Mouse (Mus musculus): ENCODE data around the gene Inpp4a.

The Inpp4a gene

DNA sequence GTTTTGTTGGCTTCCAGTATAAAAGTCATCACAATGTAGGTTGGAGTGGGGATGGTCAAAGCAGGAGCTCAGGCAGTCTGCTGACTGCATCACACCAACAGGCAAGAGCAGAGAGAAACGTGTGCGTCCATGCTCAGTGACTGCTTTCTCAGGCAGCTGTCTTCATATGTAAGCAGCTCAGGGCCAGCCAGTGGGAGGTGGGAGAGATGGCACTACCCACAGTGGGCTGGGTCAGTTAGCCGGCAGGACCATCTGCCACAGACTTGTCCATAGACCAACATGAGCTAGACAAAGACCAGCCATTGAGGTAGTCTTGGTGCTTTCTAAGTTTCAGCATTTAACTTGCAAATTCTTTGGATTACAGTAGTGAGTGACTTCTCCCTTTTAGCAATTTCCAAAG, 56.6 kb downstream of the Inpp4a start:
- WGBS, result 53% methylated on average over 3 of the region's 3 CpGs

DNA sequence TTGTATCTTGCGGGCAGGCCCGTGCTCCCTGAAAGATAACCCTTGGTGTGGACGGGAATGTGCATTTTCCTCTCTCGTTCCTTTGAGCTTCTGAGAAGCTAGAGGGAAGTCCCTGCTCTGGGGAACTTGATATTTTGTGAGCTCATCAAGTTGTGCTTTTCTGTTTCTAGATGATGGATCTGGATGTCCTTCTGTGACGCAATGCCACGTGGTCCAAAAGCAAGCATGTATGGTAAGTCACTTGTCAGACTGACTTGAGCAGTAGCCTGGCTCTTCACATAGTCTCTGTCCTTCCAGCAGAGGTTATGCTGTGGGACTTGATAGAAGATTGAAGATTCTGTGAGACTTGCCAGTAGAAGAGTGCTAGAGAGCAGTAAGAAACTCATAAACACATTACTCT, 57.5 kb downstream of the Inpp4a start:
- 80% methylated on average over 6 of the region's 6 CpGs for WGBS

DNA sequence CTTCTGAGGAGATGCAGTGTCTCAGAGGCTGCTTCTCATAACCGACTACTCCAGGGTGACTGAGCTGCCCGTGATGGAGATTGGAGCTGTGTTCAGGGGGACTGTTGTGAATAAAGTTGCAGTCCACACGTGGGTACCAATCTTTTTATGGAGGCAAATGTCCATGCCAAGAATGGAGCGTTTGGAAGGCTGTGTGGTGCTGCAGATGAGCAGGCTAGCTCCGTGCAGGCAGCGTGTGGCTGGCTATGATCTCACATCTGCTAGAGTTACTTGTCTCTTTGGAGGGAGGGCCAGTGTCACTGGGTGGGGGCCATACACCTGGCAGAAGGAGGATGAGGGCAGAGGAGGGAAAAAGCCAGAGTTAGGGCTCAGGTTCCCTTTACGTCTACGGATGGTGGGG, 59.0 kb downstream of the Inpp4a start:
- 57% methylated on average over 8 of the region's 8 CpGs for WGBS

DNA sequence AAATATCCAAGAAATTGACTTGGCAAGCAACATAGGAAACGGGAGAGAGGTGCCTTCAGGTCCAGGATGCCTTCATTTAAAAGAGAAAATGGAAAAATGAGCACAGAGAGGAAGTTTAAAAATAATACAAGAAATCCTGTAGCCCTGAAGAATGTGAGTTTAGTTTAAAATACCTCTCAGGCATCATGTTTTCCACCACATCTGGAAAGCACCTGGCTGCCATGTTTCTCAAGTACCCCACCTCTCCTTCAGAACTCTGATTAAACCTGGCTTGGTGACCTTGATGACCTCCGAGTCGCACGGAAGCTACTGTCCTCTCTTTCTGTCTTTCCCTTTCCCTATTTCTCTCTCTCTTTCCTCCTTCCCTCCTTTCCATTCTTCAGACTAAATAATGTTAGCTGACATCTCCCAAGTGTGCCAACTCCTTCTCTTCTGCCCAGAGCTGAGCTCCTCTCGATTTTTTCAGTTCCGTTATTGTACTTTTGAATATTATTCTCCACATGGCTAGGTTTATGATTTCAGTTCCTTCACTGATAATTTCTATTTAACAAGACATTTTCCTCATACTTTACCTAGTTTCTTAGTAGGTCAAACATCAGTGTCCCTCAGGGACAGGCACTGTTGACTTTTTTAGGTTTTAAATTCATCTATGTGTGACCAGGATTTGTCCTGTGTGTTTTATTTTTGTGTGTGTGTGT, 59.9 kb downstream of the Inpp4a start:
- WGBS, result 77% methylated on average over 6 of the region's 6 CpGs

DNA sequence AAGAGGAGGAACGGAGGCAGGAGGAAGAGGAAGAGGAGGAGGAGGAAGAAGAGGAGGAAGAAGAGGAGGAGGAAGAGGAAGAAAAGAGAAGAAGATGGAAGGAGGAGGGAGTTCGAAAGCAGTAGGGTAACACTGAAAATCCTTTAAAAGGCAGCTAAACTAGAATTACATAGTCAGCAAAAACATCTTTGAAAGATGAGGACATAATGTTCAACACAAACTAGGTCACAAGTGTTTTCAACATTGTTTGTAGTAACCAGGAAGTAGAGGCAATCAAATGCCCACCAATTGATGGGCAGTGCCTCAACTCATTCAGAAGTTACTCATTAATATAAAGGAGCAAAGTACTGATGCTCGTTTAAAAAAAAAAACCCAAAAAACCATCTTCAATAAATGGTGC, 61.1 kb downstream of the Inpp4a start:
- WGBS, result 85% methylated on average over 3 of the region's 3 CpGs

GRCm38 (mm10) chr1:37362721-37363120, 63.1 kb downstream of the Inpp4a start:
- WGBS, result 88% methylated on average over 10 of the region's 10 CpGs

GRCm38 (mm10) chr1:37368125-37368524, 68.5 kb downstream of the Inpp4a start:
- WGBS, result 62% methylated on average over 10 of the region's 10 CpGs

GRCm38 (mm10) chr1:37368768-37369385, 69.2 kb downstream of the Inpp4a start:
- WGBS, result 61% methylated on average over 7 of the region's 7 CpGs

DNA sequence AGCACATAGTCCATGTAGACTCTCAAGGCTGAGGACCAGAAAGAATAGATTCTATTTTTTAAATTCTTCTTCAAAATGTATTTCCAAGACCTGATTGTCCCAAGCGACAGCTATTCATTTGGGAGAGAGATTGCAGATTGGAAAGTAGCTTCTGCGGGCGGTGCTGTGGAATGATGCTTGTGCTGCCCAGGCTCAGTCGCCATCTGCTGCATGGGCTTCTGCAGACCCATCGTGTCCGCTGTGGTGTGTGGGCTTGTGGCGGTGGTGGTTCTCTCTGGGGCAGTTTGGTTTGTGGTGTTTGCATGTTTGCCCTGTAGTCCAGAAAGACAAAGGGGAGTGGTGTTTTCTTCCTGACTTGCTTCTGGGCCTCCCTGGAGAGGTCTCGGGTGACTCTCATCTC, 76.5 kb downstream of the Inpp4a start:
- 67% methylated on average over 8 of the region's 8 CpGs for WGBS

GRCm38 (mm10) chr1:37376751-37377150, 77.1 kb downstream of the Inpp4a start:
- WGBS, result 91% methylated on average over 2 of the region's 2 CpGs

- 55% methylated on average over 5 of the region's 5 CpGs for WGBS
These were observed 78.4 kb downstream of the Inpp4a start for GRCm38 (mm10) chr1:37378095-37378494.

DNA sequence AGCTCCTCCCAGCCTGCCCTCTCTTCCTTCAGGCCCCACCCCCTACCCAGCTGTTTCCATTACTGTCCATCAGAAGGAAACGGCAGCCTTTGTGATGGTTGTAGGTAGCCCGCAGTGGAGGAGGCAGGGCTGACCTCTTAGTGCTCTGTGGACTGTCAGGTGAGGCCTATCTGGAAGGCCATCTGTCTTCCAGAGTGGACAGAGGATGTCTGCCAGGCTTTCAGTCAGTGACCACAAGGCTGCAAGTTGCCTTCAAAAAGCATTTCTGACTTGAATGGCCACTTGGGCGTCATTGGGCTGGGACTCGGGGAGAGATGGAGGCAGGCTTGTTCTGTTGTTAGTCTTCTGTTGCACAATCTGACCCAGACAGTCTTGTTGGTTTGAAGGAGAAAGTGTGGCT, 79.9 kb downstream of the Inpp4a start:
- WGBS, result 62% methylated on average over 4 of the region's 4 CpGs

DNA sequence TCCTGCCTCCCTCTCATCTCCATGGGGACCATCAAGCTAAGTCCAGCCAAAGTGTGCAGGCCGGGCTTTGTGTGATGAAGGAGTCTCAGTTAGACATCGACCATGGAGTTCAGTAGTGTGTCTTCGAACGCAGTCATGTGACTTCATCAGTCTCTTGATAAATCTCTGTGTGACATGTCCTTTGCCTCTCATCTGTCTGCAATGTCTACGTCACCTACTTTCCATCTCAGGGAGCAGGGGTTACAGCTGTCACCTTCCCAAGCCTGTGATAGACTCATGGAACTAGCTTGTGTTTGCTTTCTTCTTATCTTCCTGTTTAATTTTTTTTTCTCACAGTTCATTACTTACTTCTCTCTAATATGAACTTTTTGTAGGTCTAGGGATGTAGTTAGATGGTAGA, 81.2 kb downstream of the Inpp4a start:
- 92% methylated on average over 5 of the region's 5 CpGs for WGBS

DNA sequence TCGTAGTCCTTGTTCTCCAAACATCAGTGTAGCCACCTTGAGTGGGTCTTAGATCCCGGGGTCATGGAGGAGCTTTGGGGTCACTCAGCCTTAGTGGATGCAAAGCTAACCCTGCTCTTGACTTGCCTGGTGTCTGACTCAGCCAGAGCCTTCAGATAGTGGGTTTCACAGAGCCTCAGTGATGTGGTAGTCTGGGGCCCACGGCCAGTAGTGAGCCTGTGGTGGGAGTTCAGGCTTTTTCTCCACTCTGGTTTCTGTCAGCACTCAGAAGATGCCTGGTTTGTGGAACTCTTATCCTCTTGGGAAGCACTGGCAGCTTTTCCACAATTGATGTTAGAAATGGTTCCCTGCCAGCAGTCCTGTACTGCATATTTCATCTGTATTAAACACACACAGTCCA, 84.6 kb downstream of the Inpp4a start:
- WGBS, result 84% methylated on average over 3 of the region's 3 CpGs

- 47% methylated on average over 7 of the region's 7 CpGs for WGBS
These were observed 86.8 kb downstream of the Inpp4a start for GRCm38 (mm10) chr1:37386448-37386971.

DNA sequence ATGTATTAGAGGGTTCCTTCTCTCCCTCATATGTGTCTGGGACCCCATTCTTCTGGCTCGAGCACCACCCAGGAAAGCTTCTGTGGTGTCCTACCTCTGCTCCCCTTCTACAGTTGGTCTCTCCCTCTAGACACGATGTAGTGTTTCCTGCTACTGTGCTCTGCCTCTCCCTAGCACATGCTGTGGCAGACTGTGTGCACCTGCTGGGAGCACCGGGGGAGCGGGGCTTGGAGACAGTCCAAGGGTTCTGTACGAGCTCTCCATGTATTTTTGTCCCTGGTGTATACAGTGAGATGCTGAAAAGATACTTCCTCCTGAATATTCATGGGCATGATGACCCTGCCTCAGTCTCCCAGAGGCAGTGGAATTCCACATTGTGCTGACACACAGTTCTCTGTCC, 93.5 kb downstream of the Inpp4a start:
- WGBS, result 39% methylated on average over 5 of the region's 5 CpGs

DNA sequence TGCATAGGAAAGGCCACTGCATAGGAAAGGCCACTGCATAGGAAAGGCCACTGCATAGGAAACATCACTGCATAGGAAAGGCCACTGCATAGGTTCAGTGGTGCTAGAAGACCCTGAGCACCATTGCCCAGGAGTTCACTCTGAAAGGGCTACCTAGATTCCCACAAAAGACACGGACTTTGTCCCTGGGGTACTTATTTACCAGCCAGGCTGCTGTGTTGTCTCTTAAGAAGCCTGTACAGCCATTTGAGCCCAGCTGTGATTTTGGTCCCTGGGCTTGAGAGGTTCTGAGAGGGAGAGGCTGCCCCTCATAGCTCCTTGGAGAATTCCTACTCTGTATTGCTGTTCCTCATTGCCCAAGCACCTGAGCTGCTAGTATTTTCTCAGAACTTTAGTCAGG, 96.8 kb downstream of the Inpp4a start:
- 92% methylated on average over 1 of the region's 1 CpGs for WGBS

- WGBS, result 59% methylated on average over 3 of the region's 3 CpGs
These were observed 99.3 kb downstream of the Inpp4a start for GRCm38 (mm10) chr1:37398961-37399360.

- 84% methylated on average over 8 of the region's 8 CpGs for WGBS
These were observed 100.1 kb downstream of the Inpp4a start for GRCm38 (mm10) chr1:37399734-37400133.

DNA sequence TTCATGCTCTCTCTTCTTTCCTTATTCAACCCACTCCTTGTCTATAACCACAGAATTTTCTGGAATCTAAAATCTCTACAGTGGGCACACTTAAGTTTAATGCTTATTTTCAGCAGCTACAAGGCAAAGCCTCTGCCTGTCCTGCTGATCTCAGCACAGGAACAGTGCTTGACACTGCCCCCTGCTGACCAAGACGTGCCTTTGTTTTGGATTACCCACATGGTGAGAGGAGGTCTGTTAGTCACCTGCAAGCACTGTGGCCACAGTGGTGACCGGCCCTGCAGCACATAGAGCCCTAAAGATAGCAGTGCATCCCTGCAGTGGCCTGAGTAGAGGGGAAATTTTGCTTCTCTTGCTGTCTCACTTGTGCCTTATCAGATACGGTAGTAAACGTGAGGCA, 102.0 kb downstream of the Inpp4a start:
- WGBS, result 53% methylated on average over 4 of the region's 4 CpGs

DNA sequence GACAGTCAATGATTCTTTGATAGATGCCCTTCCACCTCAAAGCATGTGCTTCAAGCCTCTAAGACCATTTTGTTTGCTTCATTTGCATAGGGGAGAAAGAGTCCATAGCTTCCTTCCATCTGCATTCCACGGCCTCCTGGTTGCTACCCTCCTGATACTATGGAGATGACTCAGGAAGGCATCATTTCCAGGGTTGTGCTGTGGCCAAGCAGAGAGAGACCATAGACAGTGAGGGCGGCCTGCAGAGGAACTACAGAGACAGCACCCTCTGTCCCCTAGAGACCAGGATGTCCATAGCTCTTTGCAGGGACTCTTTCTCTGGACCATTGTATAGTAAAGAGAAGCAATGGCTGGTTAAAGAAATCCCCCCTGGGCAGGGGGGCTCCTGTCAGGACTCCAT, 105.5 kb downstream of the Inpp4a start:
- 67% methylated on average over 2 of the region's 2 CpGs for WGBS

- 81% methylated on average over 8 of the region's 8 CpGs for WGBS
These were observed 107.6 kb downstream of the Inpp4a start for GRCm38 (mm10) chr1:37407228-37407627.

DNA sequence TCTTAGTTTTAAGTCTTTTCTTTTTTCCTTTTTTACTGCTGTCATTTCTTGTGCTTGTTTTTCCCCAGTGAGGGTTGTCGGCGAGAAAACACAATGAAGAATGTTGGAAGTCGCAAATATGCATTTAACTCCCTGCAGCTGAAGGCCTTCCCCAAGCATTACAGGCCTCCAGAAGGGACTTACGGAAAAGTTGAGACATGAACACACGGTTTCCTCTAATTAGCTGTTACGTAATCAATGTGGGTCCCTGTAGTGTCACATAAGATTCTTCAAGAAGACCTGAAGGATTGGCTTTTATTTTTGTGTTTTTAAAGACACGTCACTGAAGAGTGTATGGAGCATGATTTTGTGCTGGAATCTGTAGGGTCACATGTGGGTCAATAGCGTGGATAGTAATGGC, 108.4 kb downstream of the Inpp4a start:
- WGBS, result 83% methylated on average over 8 of the region's 8 CpGs

DNA sequence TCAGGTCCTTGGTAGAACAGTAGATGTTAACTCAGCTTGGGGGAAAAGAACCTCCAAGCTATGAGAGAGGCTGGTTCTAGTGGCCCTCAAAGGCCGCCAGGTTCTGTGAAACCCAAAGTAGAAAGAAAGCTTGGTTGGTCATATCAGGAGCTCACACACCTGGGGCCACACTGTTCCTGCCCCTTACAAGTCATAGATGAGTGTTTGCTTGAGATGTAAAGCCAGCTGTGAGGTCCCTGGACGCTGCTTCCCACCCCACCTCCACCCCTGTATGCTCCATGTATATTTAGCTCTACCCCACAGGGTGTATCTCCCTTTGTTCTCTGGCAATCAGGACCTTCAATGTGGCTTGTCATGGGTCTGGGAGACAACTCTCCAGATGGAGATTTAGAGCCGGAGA, 109.0 kb downstream of the Inpp4a start:
- 73% methylated on average over 3 of the region's 3 CpGs for WGBS
